Mouse (Mus musculus): ENCODE measurements around the gene Mas1. TPM values are rescaled to one million over a fixed set of nuclear protein-coding genes. Genes with fewer than 3 reads are reported as not detected.

Mas1 gene
- polyA plus RNA-seq, 1 experiment from 2014 or later = 0.28 TPM

DNA sequence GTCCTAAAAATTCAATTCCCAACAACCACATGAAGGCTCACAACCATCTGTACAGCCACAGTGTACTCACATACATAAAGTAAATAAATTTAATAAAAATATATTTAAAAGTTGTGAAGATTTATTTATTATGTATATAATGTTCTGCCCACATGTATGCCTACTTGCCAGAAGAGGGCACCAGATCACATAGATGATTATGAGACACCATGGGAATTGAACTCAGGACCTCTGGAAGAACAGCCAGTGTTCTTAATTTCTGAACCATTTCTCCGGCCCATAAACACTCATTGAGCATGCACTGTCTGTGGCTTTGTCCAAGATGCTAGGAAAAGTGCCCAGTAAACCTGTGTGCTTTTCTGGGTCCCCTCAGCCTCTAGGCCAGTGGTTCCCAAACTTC is 13.3 kb upstream of the Mas1 start:
- no peak overlapping the region for H3K9ac ChIP-seq (replicated peaks; ENCODE audit: low read depth, low read length)
- WGBS = 79% methylated on average over 1 of the region's 1 CpGs
- no peak overlapping the region for H3K4me3 ChIP-seq (ENCODE audit: low read depth, low read length)
- H3K4me2 ChIP-seq (ENCODE audit: low read depth, low read length) = no peak overlapping the region
- ATAC-seq (ENCODE audit: low read depth) = no peak
- H3K9me3 ChIP-seq (ENCODE audit: control insufficient read depth, low read length) = no peaks in the 10 kb centered on the region
- no peaks in the 10 kb centered on the region for H3K27me3 ChIP-seq (ENCODE audit: control insufficient read depth, insufficient read depth, low read length)
- no peaks in the 10 kb centered on the region for H3K36me3 ChIP-seq (ENCODE audit: control insufficient read depth, insufficient read depth, low read length)
- H3K4me1 ChIP-seq (ENCODE audit: control insufficient read depth, insufficient read depth, low read length) = no peaks in the 10 kb centered on the region
- H3K27ac ChIP-seq (ENCODE audit: low read depth, low read length) = no peak overlapping the region

DNA sequence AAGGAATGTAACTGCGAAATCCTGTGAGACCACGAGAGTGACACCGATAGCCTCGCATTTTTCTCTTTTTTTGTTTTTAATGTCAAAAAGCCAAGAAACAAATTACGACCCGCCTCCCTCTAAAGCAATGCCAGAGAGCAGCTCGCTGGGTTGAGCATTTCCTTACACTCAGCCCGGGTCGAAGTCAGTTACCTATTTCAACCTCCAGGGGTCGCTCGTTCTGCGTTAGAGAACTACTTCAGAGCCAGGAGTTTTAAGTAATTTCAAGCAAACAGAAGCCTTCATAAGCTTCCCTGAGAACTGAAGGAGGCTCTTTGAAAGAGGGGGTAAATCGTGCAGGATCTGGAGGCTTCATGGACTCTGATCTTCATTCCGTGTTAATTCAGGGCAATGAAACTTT is 12.2 kb upstream of the Mas1 start:
- WGBS = 4% methylated on average over 14 of the region's 14 CpGs
- Histone ChIP-seq H3K9ac (replicated peaks; ENCODE audit: low read depth, low read length) (no peak overlapping the region), H3K9me3 (ENCODE audit: control insufficient read depth, low read length) (no peaks in the 10 kb centered on the region), H3K4me1 (ENCODE audit: control insufficient read depth, insufficient read depth, low read length) (no peaks in the 10 kb centered on the region), H3K27me3 (ENCODE audit: control insufficient read depth, insufficient read depth, low read length) (no peaks in the 10 kb centered on the region), H3K36me3 (ENCODE audit: control insufficient read depth, insufficient read depth, low read length) (no peaks in the 10 kb centered on the region), H3K4me2 (ENCODE audit: low read depth, low read length) (peak overlapping the region; percentile 19; the same call in 1 of the 2 replicates), H3K27ac (ENCODE audit: low read depth, low read length) (no peak overlapping the region), H3K4me3 (ENCODE audit: low read depth, low read length) (no peak overlapping the region)
- ATAC-seq (ENCODE audit: low read depth) = peak; percentile 69; the same call in 1 of the 2 replicates

DNA sequence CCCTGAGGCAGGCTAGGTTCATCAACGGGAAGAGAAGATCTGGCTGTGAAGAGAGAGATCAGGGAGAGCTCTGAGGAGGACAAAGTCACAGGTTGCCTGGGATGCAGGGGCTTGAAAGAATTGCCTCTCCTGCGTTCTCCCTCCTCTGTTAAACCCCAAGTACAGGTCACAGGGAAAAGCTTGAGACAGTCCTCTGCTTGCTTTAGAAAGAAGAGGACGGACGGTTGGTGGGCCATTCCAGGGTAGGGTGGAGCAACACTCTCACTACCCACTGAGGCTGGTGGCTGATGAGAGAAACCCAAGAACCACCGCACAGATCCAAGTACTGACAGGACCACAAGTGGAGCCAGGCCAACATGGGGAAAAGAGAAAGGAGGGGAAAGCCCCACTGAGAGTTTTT is 7.8 kb upstream of the Mas1 start, which contains the start of gene Mrgprh:
Gene Mrgprh, plus strand, starts transcription at position 301 of the 400 bp plus-strand sequence.
- no peaks in the 10 kb centered on the region for H3K9me3 ChIP-seq (ENCODE audit: control insufficient read depth, low read length)
- H3K9ac ChIP-seq (replicated peaks; ENCODE audit: low read depth, low read length) = no peak within 1 kb of the TSS
- WGBS = 93% methylated on average over 5 of the region's 5 CpGs
- no peaks in the 10 kb centered on the region for H3K4me1 ChIP-seq (ENCODE audit: control insufficient read depth, insufficient read depth, low read length)
- no peak for ATAC-seq (ENCODE audit: low read depth)
- H3K4me2 ChIP-seq (ENCODE audit: low read depth, low read length) = no peak within 1 kb of the TSS
- no peak within 1 kb of the TSS for H3K4me3 ChIP-seq (ENCODE audit: low read depth, low read length)
- no peaks in the 10 kb centered on the region for H3K27me3 ChIP-seq (ENCODE audit: control insufficient read depth, insufficient read depth, low read length)
- H3K27ac ChIP-seq (ENCODE audit: low read depth, low read length) = no peak within 1 kb of the TSS
- H3K36me3 ChIP-seq (ENCODE audit: control insufficient read depth, insufficient read depth, low read length) = no peaks in the 10 kb centered on the region

DNA sequence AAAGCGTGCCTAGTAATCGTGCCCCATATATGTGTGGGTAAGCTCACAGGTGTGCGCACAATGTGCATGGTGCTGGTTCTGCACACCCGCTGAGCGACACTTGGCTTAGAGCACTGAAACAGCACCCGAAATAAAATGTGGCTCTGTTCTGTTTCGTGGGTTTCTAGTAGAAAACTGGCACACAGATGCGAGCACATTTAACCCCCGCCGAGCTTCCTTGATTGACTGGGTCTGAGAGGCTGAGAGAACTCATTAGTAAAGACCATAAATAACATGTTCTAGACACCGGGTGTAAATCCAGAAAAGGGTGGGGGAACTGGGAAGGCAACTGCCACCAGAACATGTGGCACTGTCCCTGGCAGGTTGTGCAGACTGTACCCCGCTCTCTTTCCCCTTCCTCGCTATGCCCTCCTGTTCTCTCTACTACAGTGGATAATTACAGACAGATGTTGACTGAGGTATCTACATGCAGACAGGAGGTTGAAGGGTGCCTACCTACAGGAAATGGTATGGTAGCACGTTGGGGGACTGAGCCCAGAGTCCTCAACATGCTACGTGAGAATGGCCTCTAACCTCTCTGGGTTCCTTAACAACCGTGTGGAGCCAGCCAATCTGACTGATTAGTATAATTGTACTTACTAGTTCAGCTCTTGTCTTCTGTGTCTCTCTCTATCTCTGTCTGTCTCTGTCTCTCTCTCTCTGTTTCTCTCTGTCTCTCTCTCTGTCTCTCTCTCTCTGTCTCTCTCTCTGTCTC is 4.5 kb upstream of the Mas1 start:
- H3K36me3 ChIP-seq (ENCODE audit: control insufficient read depth, insufficient read depth, low read length) = no peaks in the 10 kb centered on the region
- peak; percentile 86 for ATAC-seq (ENCODE audit: low read depth)
- WGBS = 47% methylated on average over 16 of the region's 16 CpGs
- no peak overlapping the region for H3K27ac ChIP-seq (ENCODE audit: low read depth, low read length)
- no peak overlapping the region for H3K4me2 ChIP-seq (ENCODE audit: low read depth, low read length)
- no peak overlapping the region for H3K9ac ChIP-seq (replicated peaks; ENCODE audit: low read depth, low read length)
- H3K4me1 ChIP-seq (ENCODE audit: control insufficient read depth, insufficient read depth, low read length) = no peaks in the 10 kb centered on the region
- no peak overlapping the region for H3K4me3 ChIP-seq (ENCODE audit: low read depth, low read length)
- H3K27me3 ChIP-seq (ENCODE audit: control insufficient read depth, insufficient read depth, low read length) = no peaks in the 10 kb centered on the region
- no peaks in the 10 kb centered on the region for H3K9me3 ChIP-seq (ENCODE audit: control insufficient read depth, low read length)

DNA sequence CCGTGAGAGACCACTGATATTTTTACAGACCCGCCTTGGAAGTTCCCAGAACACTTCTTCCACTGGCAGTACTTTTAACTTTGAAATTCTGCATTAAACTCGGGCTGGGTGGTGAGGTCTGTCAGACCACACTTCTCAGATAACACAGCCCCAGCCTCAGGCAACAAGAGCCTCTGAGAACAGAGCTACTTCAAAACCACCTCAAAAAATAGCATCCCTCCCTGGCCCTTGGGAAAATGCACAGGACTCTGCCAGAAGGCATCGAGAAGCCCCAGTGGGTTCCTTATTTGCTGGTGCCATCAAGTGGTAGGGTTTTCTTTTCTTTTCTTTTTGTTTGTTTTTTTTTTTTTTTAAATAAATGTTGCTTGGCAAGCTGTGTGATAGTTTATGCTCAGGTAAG is 697 bp upstream of the Mas1 start:
- H3K27me3 ChIP-seq (ENCODE audit: control insufficient read depth, insufficient read depth, low read length) = no peaks in the 10 kb centered on the region
- H3K4me1 ChIP-seq (ENCODE audit: control insufficient read depth, insufficient read depth, low read length) = no peaks in the 10 kb centered on the region
- H3K4me3 ChIP-seq (ENCODE audit: low read depth, low read length) = no peak overlapping the region
- no peak overlapping the region for H3K27ac ChIP-seq (ENCODE audit: low read depth, low read length)
- whole genome bisulfite sequencing = 44% methylated on average over 4 of the region's 4 CpGs
- no peaks in the 10 kb centered on the region for H3K36me3 ChIP-seq (ENCODE audit: control insufficient read depth, insufficient read depth, low read length)
- H3K9ac ChIP-seq (replicated peaks; ENCODE audit: low read depth, low read length) = no peak overlapping the region
- H3K9me3 ChIP-seq (ENCODE audit: control insufficient read depth, low read length) = no peaks in the 10 kb centered on the region
- no peak for ATAC-seq (ENCODE audit: low read depth)
- no peak overlapping the region for H3K4me2 ChIP-seq (ENCODE audit: low read depth, low read length)

DNA sequence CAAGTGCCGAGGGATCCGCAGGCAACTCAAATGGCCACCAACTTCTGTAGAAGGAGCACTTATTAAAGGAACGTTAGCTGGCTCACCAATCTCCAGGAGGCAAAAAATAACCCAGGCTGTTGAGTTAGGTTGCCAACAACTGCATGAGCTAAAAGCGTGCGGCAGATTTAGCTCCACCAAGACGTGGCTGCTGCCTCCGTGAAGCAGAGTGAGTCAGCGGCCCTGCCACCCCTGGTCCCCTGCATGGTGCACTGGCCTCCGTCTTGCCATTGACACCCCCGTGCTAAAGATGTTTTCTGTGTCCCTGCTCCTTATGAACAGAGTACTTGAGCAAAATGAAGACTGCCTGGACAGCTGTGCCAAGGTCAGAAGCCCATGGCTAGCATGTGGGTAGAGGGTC is 1.1 kb downstream of the Mas1 start:
- no peaks in the 10 kb centered on the region for H3K36me3 ChIP-seq (ENCODE audit: control insufficient read depth, insufficient read depth, low read length)
- no peak overlapping the region for H3K4me3 ChIP-seq (ENCODE audit: low read depth, low read length)
- no peak overlapping the region for H3K9ac ChIP-seq (replicated peaks; ENCODE audit: low read depth, low read length)
- H3K4me1 ChIP-seq (ENCODE audit: control insufficient read depth, insufficient read depth, low read length) = no peaks in the 10 kb centered on the region
- H3K27me3 ChIP-seq (ENCODE audit: control insufficient read depth, insufficient read depth, low read length) = no peaks in the 10 kb centered on the region
- 87% methylated on average over 10 of the region's 10 CpGs for WGBS
- ATAC-seq (ENCODE audit: low read depth) = no peak
- H3K9me3 ChIP-seq (ENCODE audit: control insufficient read depth, low read length) = no peaks in the 10 kb centered on the region
- no peak overlapping the region for H3K4me2 ChIP-seq (ENCODE audit: low read depth, low read length)
- no peak overlapping the region for H3K27ac ChIP-seq (ENCODE audit: low read depth, low read length)

DNA sequence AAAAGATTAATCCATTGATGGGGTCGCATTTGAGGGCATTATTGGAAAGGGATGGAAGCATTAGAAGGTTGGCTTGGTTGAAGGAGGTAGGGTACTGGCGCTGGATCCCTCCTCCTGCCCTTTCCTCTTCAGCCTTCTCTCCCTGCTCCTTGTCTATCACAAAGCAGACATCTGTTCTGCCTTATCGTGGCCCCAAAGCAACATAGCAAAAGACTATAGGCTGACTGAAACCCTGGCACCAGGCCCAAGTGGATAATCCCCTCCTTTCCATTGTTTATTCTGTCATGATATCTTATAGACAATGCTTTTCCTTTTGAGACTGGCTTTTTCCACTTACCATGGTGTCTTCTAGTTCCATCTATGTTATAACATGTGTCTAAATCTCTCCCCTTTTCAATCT is 2.5 kb downstream of the Mas1 start:
- Histone ChIP-seq H3K36me3 (ENCODE audit: control insufficient read depth, insufficient read depth, low read length) (no peaks in the 10 kb centered on the region), H3K9me3 (ENCODE audit: control insufficient read depth, low read length) (no peaks in the 10 kb centered on the region), H3K27ac (ENCODE audit: low read depth, low read length) (no peak overlapping the region), H3K4me1 (ENCODE audit: control insufficient read depth, insufficient read depth, low read length) (no peaks in the 10 kb centered on the region), H3K4me2 (ENCODE audit: low read depth, low read length) (no peak overlapping the region), H3K27me3 (ENCODE audit: control insufficient read depth, insufficient read depth, low read length) (no peaks in the 10 kb centered on the region), H3K4me3 (ENCODE audit: low read depth, low read length) (no peak overlapping the region), H3K9ac (replicated peaks; ENCODE audit: low read depth, low read length) (no peak overlapping the region)
- no peak for ATAC-seq (ENCODE audit: low read depth)
- WGBS = 81% methylated on average over 3 of the region's 3 CpGs

DNA sequence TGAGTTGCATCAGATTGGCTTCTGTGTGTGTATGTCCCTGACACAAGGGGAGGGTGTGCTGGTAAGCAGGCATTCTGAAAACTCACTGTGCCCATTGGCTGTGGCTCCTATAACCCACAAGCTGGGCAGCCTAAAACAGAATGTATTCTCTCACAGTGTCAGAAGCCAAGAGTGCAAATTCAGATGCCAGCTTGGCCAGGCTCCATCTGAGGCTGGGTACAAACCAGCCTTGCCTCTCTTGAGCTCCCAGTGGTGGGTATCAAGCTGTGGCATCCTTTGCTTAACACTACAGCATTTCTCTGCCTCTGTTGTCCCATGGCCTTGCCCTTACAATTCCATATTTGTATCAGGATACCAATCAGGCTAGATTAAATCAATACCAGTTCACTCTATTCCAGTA is 3.8 kb downstream of the Mas1 start:
- ATAC-seq (ENCODE audit: low read depth) = no peak
- H3K27me3 ChIP-seq (ENCODE audit: control insufficient read depth, insufficient read depth, low read length) = no peaks in the 10 kb centered on the region
- H3K9me3 ChIP-seq (ENCODE audit: control insufficient read depth, low read length) = no peaks in the 10 kb centered on the region
- no peak overlapping the region for H3K4me2 ChIP-seq (ENCODE audit: low read depth, low read length)
- no peaks in the 10 kb centered on the region for H3K4me1 ChIP-seq (ENCODE audit: control insufficient read depth, insufficient read depth, low read length)
- H3K4me3 ChIP-seq (ENCODE audit: low read depth, low read length) = no peak overlapping the region
- no peaks in the 10 kb centered on the region for H3K36me3 ChIP-seq (ENCODE audit: control insufficient read depth, insufficient read depth, low read length)
- H3K27ac ChIP-seq (ENCODE audit: low read depth, low read length) = no peak overlapping the region
- H3K9ac ChIP-seq (replicated peaks; ENCODE audit: low read depth, low read length) = no peak overlapping the region

DNA sequence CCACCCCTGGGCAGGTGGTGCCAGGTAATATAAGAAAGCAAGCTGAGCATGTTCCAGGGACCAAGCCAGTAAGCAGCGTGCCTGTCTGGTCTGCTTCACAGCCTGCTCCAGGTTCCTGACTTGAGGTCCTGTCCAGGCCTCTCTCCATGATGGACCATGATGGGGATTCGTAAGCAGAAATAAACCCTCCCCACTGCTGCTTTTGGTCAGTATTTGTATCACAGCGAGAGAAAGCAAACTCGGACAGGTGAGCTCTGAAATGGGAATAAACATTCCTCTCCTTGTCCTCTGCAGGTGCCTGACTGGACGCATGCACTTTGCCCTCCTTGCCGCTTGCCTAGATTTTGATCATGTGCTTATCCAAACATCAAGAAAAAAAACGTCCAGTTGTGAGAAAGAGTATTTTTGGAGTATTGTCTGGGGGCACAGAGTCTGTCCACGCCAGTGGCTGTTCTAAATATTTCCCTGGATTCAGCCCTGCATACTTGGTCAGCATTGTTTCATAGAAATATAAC is 8.9 kb downstream of the Mas1 start:
- no peaks in the 10 kb centered on the region for H3K27me3 ChIP-seq (ENCODE audit: control insufficient read depth, insufficient read depth, low read length)
- H3K9me3 ChIP-seq (ENCODE audit: control insufficient read depth, low read length) = no peaks in the 10 kb centered on the region
- H3K4me2 ChIP-seq (ENCODE audit: low read depth, low read length) = no peak overlapping the region
- no peak for ATAC-seq (ENCODE audit: low read depth)
- H3K9ac ChIP-seq (replicated peaks; ENCODE audit: low read depth, low read length) = no peak overlapping the region
- H3K36me3 ChIP-seq (ENCODE audit: control insufficient read depth, insufficient read depth, low read length) = no peaks in the 10 kb centered on the region
- no peak overlapping the region for H3K27ac ChIP-seq (ENCODE audit: low read depth, low read length)
- no peak overlapping the region for H3K4me3 ChIP-seq (ENCODE audit: low read depth, low read length)
- no peaks in the 10 kb centered on the region for H3K4me1 ChIP-seq (ENCODE audit: control insufficient read depth, insufficient read depth, low read length)
- 85% methylated on average over 8 of the region's 8 CpGs for WGBS
